Mouse (Mus musculus) embryonic fibroblast, embryonic 13.5 days (primary cell): ENCODE results near the gene Acap2.
A peak's percentile ranks its signal among the peaks of the same experiment; 100 is the strongest.

Experiments used
- CTCF ChIP-seq: IDR thresholded peaks from 2 replicates; pipeline ENCODE4 v1.5.1; 2011; ENCODE audit warnings: mild to moderate bottlenecking, control low read depth, low read length, moderate library complexity, borderline replicate concordance; ENCODE audit not compliant: insufficient read depth
- POLR2A ChIP-seq: IDR thresholded peaks from 2 replicates; pipeline ENCODE4 v1.6.1; 2011; ENCODE audit warnings: low read depth, mild to moderate bottlenecking, control low read depth, low read length, moderate library complexity

DNA sequence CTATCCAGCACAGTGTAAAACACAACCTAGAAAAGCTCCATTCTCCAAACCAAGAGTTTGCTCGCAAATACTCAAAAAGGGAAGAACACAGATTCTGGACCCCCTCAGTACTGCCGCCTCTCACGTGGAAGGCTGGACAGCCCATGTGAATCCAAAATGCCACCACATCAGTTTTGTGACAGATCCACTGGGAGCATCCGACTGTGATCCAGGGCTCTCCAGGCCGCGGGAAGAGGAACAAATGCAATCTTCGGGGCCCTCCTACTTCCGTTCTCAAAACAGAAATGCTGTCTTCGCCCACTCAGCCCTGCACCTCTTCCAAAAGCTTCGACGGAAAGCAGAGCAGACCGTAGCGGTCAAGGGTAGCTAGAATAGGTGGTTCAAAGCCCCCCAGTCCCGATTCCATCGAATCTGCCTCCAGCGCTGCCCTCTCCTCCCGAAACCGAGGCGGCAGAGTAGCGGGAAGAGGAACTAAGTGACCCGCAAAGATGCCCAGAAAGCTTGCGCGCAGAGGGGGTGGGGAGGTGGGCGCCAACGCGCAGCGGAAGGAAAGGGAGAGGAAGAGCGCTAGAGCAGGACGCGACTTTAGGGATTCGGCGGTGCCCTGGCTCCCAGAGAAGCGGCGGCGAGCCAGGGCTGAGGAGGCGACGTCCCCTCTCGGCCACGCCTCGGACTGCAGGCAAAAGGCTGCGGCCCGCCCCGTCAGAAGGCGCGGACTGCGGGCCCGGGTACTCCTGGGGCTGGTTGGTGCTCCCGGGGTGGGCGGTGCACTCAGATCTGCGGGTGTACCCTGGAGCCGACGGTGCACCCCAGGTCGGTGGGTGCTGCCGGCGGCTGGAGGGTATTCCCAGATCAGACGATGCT lies 887 bp downstream of the Acap2 start:
- peak; percentile 12; the same call in 1 of the 2 replicates for TF ChIP-seq CTCF
- TF ChIP-seq POLR2A = peak; percentile 20
